Mouse (Mus musculus) cortical plate, adult 2 months (tissue): ENCODE data around the gene Whrn.

ENCODE experiments used
- CTCF ChIP-seq: fragments of 200-500 bp; IDR thresholded peaks from 2 replicates; pipeline ENCODE4 v1.5.1; 2011; ENCODE audit warnings: mild to moderate bottlenecking, control low read depth, low read length; ENCODE audit not compliant: insufficient read depth; ENCODE audit errors: extremely low read depth
- POLR2A ChIP-seq: fragments of 200-500 bp; IDR thresholded peaks from 2 replicates; pipeline ENCODE4 v1.6.1; 2011; ENCODE audit warnings: mild to moderate bottlenecking, low read length, control low read depth; ENCODE audit not compliant: insufficient read depth; ENCODE audit errors: extremely low read depth

DNA sequence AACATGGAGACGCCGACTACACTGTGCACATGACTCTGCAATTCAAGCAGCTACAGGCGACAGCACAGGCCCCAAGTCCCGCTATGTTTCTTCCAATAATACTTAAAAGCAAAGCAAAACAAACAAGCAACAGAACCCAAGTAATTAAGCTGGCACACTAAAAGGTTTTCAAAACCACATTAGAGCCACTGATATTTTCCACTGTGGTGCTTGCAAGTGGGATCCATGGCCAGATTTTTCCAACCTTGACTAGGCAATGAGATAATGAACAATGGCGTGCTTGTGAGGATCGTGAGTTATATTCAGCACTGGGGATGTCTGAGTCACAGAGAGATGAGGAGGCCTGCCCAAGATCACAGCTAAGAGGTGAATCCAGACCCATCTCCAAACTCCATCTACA is 8.5 kb downstream of the Whrn start:
- TF ChIP-seq POLR2A, result no peak
- TF ChIP-seq CTCF, result no peak
